Mouse (Mus musculus) right cerebral cortex, postnatal 36 days (tissue): ENCODE data around the gene Map3k7.

Experiments
- DNase-seq, 2 experiments: peaks; one replicate each; pipeline ENCODE4 v3.0.0; 2022; ENCODE audit warnings: low spot score in 2 of 2, mixed read lengths in 1 of 2

Map3k7 gene

DNA sequence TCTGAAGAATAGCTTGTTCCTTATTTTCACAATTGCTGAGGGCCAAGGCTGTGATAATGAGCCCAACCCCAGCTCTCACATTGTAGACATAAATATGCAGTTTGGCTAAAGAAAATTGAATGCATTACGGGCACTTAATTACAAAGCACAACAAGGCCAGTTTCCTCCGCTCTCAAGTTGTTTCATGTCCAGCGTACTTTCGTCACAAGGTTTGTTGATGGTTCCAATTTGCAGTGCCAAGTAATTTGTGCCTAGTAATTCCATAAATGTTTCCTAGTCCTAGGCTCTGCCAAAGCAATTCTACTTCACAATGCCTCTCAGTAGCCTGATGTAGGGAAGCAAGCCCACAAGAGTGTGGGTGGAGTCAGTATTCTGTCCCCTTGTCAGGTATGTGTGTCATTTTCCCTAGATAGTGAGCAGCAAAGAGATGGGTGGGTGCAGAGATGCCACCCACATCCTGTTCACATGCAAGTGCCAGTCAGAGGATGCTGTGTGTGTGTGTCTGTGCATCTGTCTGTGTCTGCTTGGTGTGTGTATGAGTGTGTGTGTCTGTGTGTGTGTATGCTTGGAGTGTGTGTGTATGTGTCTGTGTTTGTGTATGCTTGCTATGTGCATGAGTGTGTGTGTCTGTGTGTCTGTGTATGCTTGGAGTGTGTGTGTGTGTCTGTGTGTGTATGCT is 98.6 kb downstream of the Map3k7 start:
- no peak for DNase-seq

DNA sequence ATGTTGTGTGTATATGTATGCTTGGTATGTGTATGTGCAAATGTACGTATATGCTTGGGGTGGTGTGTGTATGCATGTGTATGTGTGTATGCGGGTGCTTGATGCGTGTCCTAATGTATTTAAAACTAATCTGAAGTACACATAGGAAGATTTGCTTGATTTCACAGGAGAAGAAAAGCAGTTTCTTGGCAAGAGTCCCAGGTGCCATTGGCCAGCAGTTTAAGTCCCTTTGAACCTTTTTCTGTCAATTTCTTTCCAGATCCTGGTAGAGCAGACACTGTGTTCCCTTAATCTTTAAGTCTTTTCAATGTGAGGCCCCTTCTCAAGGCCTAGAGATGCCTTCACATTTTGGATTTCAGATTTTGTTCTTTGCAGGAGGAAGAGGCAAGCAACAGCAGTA is 99.4 kb downstream of the Map3k7 start:
- no peak for DNase-seq
